Mouse (Mus musculus) kidney, postnatal 14 days (tissue): ENCODE results near the gene D430042O09Rik.

Source experiments
- DNase-seq: peaks from one replicate; pipeline ENCODE4 v3.0.0; 2022; ENCODE audit warnings: mixed read lengths

Gene D430042O09Rik

GRCm38 (mm10) chr7:125878040-125878439 is 170.4 kb downstream of the D430042O09Rik start:
- DNase-seq, result no peak

- DNase-seq, result no peak
Measured at GRCm38 (mm10) chr7:125883232-125883631, 175.5 kb downstream of the D430042O09Rik start.

GRCm38 (mm10) chr7:125886116-125886680 is 178.5 kb downstream of the D430042O09Rik start:
- no peak for DNase-seq

- peak; percentile 60 for DNase-seq
Measured at GRCm38 (mm10) chr7:125887124-125887523, 179.4 kb downstream of the D430042O09Rik start.

- DNase-seq, result no peak
Measured at GRCm38 (mm10) chr7:125887761-125888160, 180.1 kb downstream of the D430042O09Rik start.

- DNase-seq, result peak; percentile 20
Measured at GRCm38 (mm10) chr7:125888373-125888772, 180.7 kb downstream of the D430042O09Rik start.

- DNase-seq, result no peak
Measured at GRCm38 (mm10) chr7:125893621-125894020, 185.9 kb downstream of the D430042O09Rik start.

- DNase-seq, result no peak
Measured at GRCm38 (mm10) chr7:125897059-125897458, 189.4 kb downstream of the D430042O09Rik start.

GRCm38 (mm10) chr7:125899036-125899435 is 191.3 kb downstream of the D430042O09Rik start:
- DNase-seq, result peak; percentile 23

- DNase-seq, result no peak
Measured at GRCm38 (mm10) chr7:125899916-125900315, 192.2 kb downstream of the D430042O09Rik start.

GRCm38 (mm10) chr7:125900386-125901161 is 192.9 kb downstream of the D430042O09Rik start:
- DNase-seq, result no peak

- DNase-seq, result no peak
Measured at GRCm38 (mm10) chr7:125920801-125921200, 213.1 kb downstream of the D430042O09Rik start.

- DNase-seq, result no peak
Measured at GRCm38 (mm10) chr7:125924044-125924443, 216.4 kb downstream of the D430042O09Rik start.
